Mouse (Mus musculus) ES-Bruce4 (cell line): ENCODE measurements around the gene Cfb. TPM values are rescaled to one million over a fixed set of nuclear protein-coding genes. Genes with fewer than 3 reads are reported as not detected.

ENCODE experiments used
- H3K27ac ChIP-seq: 2 replicates; pipeline ENCODE4 v1.5.1; 2012; ENCODE audit warnings: low read length, inconsistent platforms; ENCODE audit not compliant: insufficient read depth
- H3K27me3 ChIP-seq: 2 replicates; pipeline ENCODE4 v1.6.1; 2012; ENCODE audit warnings: mild to moderate bottlenecking, low read length, inconsistent platforms; ENCODE audit not compliant: control insufficient read depth, poor library complexity, insufficient read depth, severe bottlenecking
- H3K36me3 ChIP-seq: 2 replicates; pipeline ENCODE4 v1.6.1; 2012; ENCODE audit warnings: inconsistent platforms, mild to moderate bottlenecking, low read length, moderate library complexity; ENCODE audit not compliant: control insufficient read depth, poor library complexity, insufficient read depth, severe bottlenecking
- H3K4me1 ChIP-seq: one replicate; pipeline ENCODE4 v1.8.1; 2011; ENCODE audit warnings: low read length; ENCODE audit not compliant: control insufficient read depth, insufficient read depth
- H3K4me3 ChIP-seq: 2 replicates; pipeline ENCODE4 v1.5.1; 2011; ENCODE audit warnings: low read depth, mild to moderate bottlenecking, low read length
- H3K9ac ChIP-seq: 2 replicates; pipeline ENCODE4 v1.6.1; 2012; ENCODE audit warnings: low read depth, mild to moderate bottlenecking, inconsistent platforms; ENCODE audit not compliant: poor library complexity, severe bottlenecking
- H3K9me3 ChIP-seq: replicated peaks from 2 replicates; pipeline ENCODE4 v1.6.1; 2012; ENCODE audit warnings: mild to moderate bottlenecking, low read length, inconsistent platforms; ENCODE audit not compliant: control insufficient read depth, poor library complexity, insufficient read depth, severe bottlenecking
- CTCF ChIP-seq: IDR thresholded peaks from one replicate; pipeline ENCODE4 v1.8.1; 2011; ENCODE audit warnings: low read depth, low read length
- EP300 ChIP-seq: IDR thresholded peaks from 2 replicates; pipeline ENCODE4 v1.6.1; 2011; ENCODE audit warnings: low read depth, low read length; ENCODE audit not compliant: insufficient read depth
- POLR2A ChIP-seq: IDR thresholded peaks from one replicate; pipeline ENCODE4 v1.8.1; 2011; ENCODE audit warnings: low read length; ENCODE audit not compliant: insufficient read depth
- polyA plus RNA-seq: library from polyadenylated mRNA; stranded (reverse); fragments of >200 nt; gene quantifications from 2 replicates; pipeline ENCODE4 v1.2.4, GENCODE M21; 2011; ENCODE audit warnings: low read depth; ENCODE audit not compliant: missing spikeins, insufficient read depth, insufficient read length

Gene Cfb
- polyA plus RNA-seq, 1 experiment = not detected

- Histone ChIP-seq H3K9ac (peak overlapping the region; percentile 1), H3K36me3 (no peaks in the 10 kb centered on the region), H3K27ac (peak overlapping the region; percentile 47), H3K4me3 (peak overlapping the region; percentile 31; the same call in 1 of the 2 replicates), H3K9me3 (no peaks in the 10 kb centered on the region), H3K4me1 (peaks cover 2% of the 10 kb centered on the region), H3K27me3 (no peaks in the 10 kb centered on the region)
- TF ChIP-seq EP300 (no peak), CTCF (no peak), POLR2A (no peak)
These were observed 27.9 kb upstream of the Cfb start for GRCm38 (mm10) chr17:34890074-34890743.

GRCm38 (mm10) chr17:34887942-34888341, 25.6 kb upstream of the Cfb start:
- Histone ChIP-seq H3K9ac (no peak overlapping the region), H3K36me3 (no peaks in the 10 kb centered on the region), H3K27ac (no peak overlapping the region), H3K9me3 (no peaks in the 10 kb centered on the region), H3K4me1 (no peaks in the 10 kb centered on the region), H3K27me3 (no peaks in the 10 kb centered on the region), H3K4me3 (no peak overlapping the region)
- TF ChIP-seq EP300 (no peak), CTCF (no peak), POLR2A (no peak)

GRCm38 (mm10) chr17:34885615-34886014, 23.3 kb upstream of the Cfb start:
- TF ChIP-seq POLR2A (no peak), CTCF (no peak), EP300 (no peak)
- H3K4me1 ChIP-seq = no peaks in the 10 kb centered on the region
- no peak overlapping the region for H3K9ac ChIP-seq
- no peaks in the 10 kb centered on the region for H3K27me3 ChIP-seq
- H3K36me3 ChIP-seq = no peaks in the 10 kb centered on the region
- no peak overlapping the region for H3K4me3 ChIP-seq
- no peak overlapping the region for H3K27ac ChIP-seq
- no peaks in the 10 kb centered on the region for H3K9me3 ChIP-seq

- no peak overlapping the region for H3K27ac ChIP-seq
- peaks cover 2% of the 10 kb centered on the region for H3K4me1 ChIP-seq
- no peaks in the 10 kb centered on the region for H3K27me3 ChIP-seq
- H3K4me3 ChIP-seq = no peak overlapping the region
- H3K9me3 ChIP-seq = no peaks in the 10 kb centered on the region
- TF ChIP-seq CTCF = no peak
- TF ChIP-seq POLR2A = no peak
- no peak for TF ChIP-seq EP300
- no peak overlapping the region for H3K9ac ChIP-seq
- H3K36me3 ChIP-seq = no peaks in the 10 kb centered on the region
These were observed 22.4 kb upstream of the Cfb start for GRCm38 (mm10) chr17:34884704-34885103.

- Histone ChIP-seq H3K9ac (no peak overlapping the region), H3K9me3 (no peaks in the 10 kb centered on the region), H3K36me3 (no peaks in the 10 kb centered on the region), H3K4me1 (peaks cover 2% of the 10 kb centered on the region), H3K27me3 (no peaks in the 10 kb centered on the region), H3K27ac (no peak overlapping the region), H3K4me3 (no peak overlapping the region)
- TF ChIP-seq POLR2A (no peak), EP300 (no peak), CTCF (no peak)
These were observed 21.0 kb upstream of the Cfb start for GRCm38 (mm10) chr17:34883332-34883731.

- Histone ChIP-seq H3K4me1 (peaks cover 2% of the 10 kb centered on the region), H3K27me3 (no peaks in the 10 kb centered on the region), H3K9me3 (no peaks in the 10 kb centered on the region), H3K36me3 (no peaks in the 10 kb centered on the region), H3K4me3 (peak within 1 kb of the TSS; percentile 25), H3K9ac (0 out of 2 replicates have a peak within 1 kb of the TSS, but pooled peaks have one; percentile 10), H3K27ac (no peak within 1 kb of the TSS)
- no peak for TF ChIP-seq POLR2A
- TF ChIP-seq CTCF = no peak
- no peak for TF ChIP-seq EP300
These were observed 19.5 kb upstream of the Cfb start, which contains the start of gene Gm20547 for GRCm38 (mm10) chr17:34881683-34882310. Gm20547 (minus strand) TSS chr17:34882042.
